Mouse (Mus musculus) E14TG2a.4 (cell line): ENCODE measurements at regions not wholly inside any gene's neighbourhood (a gene's known extent, or its start where the extent isn't known, plus 50 kb on each side); places are given as distances from the start of the nearest gene placed in this dataset.

Source experiments
- H3K27me3 ChIP-seq: 2 replicates; pipeline ENCODE4 v1.6.1; 2014; ENCODE audit warnings: low read length, control low read depth; ENCODE audit not compliant: insufficient read depth
- H3K36me3 ChIP-seq: 2 replicates; pipeline ENCODE4 v1.6.1; 2014; ENCODE audit warnings: low read length, control low read depth; ENCODE audit not compliant: insufficient read depth
- H3K4me1 ChIP-seq: replicated peaks from 2 replicates; pipeline ENCODE4 v1.6.1; 2014; ENCODE audit warnings: low read depth, low read length, control low read depth
- H3K4me3 ChIP-seq: replicated peaks from 2 replicates; pipeline ENCODE4 v1.5.1; 2014; ENCODE audit warnings: mild to moderate bottlenecking, low read length
- H3K9me3 ChIP-seq: 2 replicates; pipeline ENCODE4 v1.6.1; 2014; ENCODE audit warnings: low read length, control low read depth
- CTCF ChIP-seq: conservative IDR thresholded peaks from 2 replicates; pipeline ENCODE4 v1.5.1; 2014; ENCODE audit warnings: low read length
- NANOG ChIP-seq: IDR thresholded peaks from 2 replicates; pipeline ENCODE4 v1.6.1; 2014; ENCODE audit warnings: borderline replicate concordance, low read length, mixed read lengths
- POU5F1 ChIP-seq: IDR thresholded peaks from 2 replicates; pipeline ENCODE4 v1.6.1; 2014; ENCODE audit warnings: low read length, borderline replicate concordance

- Histone ChIP-seq H3K4me1 (no peaks in the 10 kb centered on the region), H3K9me3 (peaks cover 5% of the 10 kb centered on the region; the same call in 1 of the 2 replicates), H3K36me3 (no peaks in the 10 kb centered on the region), H3K27me3 (no peaks in the 10 kb centered on the region), H3K4me3 (no peak overlapping the region)
- TF ChIP-seq NANOG (no peak), CTCF (no peak), POU5F1 (no peak)
These were observed 190.1 kb downstream of the Pcdh18 start for GRCm38 (mm10) chr3:49566769-49567729.

- no peaks in the 10 kb centered on the region for H3K27me3 ChIP-seq
- TF ChIP-seq CTCF: no peak
- no peak for TF ChIP-seq POU5F1
- TF ChIP-seq NANOG: no peak
- no peaks in the 10 kb centered on the region for H3K36me3 ChIP-seq
- H3K4me3 ChIP-seq: no peak overlapping the region
- no peaks in the 10 kb centered on the region for H3K4me1 ChIP-seq
- H3K9me3 ChIP-seq: no peaks in the 10 kb centered on the region
These were observed 229.5 kb downstream of the Pcdh18 start for GRCm38 (mm10) chr3:49527642-49528041.

GRCm38 (mm10) chr3:49520088-49520487, 237.0 kb downstream of the Pcdh18 start:
- no peaks in the 10 kb centered on the region for H3K9me3 ChIP-seq
- no peak overlapping the region for H3K4me3 ChIP-seq
- H3K36me3 ChIP-seq: no peaks in the 10 kb centered on the region
- H3K4me1 ChIP-seq: no peaks in the 10 kb centered on the region
- TF ChIP-seq POU5F1 (no peak), CTCF (no peak), NANOG (no peak)
- H3K27me3 ChIP-seq: no peaks in the 10 kb centered on the region

GRCm38 (mm10) chr3:49504581-49504980, 252.5 kb downstream of the Pcdh18 start:
- no peak overlapping the region for H3K4me3 ChIP-seq
- no peaks in the 10 kb centered on the region for H3K36me3 ChIP-seq
- no peaks in the 10 kb centered on the region for H3K9me3 ChIP-seq
- TF ChIP-seq NANOG (no peak), POU5F1 (no peak), CTCF (no peak)
- no peaks in the 10 kb centered on the region for H3K4me1 ChIP-seq
- no peaks in the 10 kb centered on the region for H3K27me3 ChIP-seq

- H3K27me3 ChIP-seq: no peaks in the 10 kb centered on the region
- H3K4me3 ChIP-seq: no peak overlapping the region
- no peaks in the 10 kb centered on the region for H3K36me3 ChIP-seq
- TF ChIP-seq NANOG (no peak), CTCF (no peak), POU5F1 (no peak)
- no peaks in the 10 kb centered on the region for H3K9me3 ChIP-seq
- no peaks in the 10 kb centered on the region for H3K4me1 ChIP-seq
These were observed 254.8 kb downstream of the Pcdh18 start for GRCm38 (mm10) chr3:49502351-49502750.

GRCm38 (mm10) chr3:49485105-49485504, 272.0 kb downstream of the Pcdh18 start:
- H3K4me3 ChIP-seq: no peak overlapping the region
- no peaks in the 10 kb centered on the region for H3K36me3 ChIP-seq
- no peak for TF ChIP-seq POU5F1
- no peak for TF ChIP-seq NANOG
- no peak for TF ChIP-seq CTCF
- no peaks in the 10 kb centered on the region for H3K27me3 ChIP-seq
- no peaks in the 10 kb centered on the region for H3K4me1 ChIP-seq
- H3K9me3 ChIP-seq: no peaks in the 10 kb centered on the region
